Mouse (Mus musculus): Measurements from ENCODE around the gene Polr1e. TPM values are rescaled to one million over a fixed set of nuclear protein-coding genes. Genes with fewer than 3 reads are reported as not detected.

Gene Polr1e
- total RNA-seq (2023) = 26.2 TPM

DNA sequence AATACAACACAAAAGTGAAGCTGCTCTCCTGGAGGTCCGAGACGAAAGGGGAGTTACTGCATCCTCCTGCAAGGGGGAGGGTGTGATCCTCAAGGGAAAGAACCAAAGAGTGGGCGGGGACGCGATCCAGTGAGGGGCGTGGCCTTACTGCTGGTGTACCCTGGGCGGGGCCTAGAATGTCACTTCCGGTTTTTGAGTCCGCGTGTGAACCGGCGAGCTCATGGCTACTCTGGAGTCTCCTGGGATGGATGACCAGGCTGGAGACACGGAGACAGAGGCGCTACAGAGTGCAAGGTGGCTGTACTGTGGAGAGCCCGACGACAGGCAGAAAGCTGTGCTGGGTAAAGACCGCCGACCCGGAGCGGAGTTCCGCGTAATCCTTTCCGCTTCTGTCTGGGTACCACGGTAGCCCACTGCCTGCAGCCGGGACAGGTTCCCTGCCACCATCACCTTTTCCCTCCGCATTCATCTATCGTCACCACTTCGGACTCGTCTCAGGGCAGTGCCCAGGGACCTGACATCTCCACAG, at the start of gene Polr1e:
Gene Polr1e, plus strand, starts transcription at position 132 of the 529 bp plus-strand sequence.

GRCm38 (mm10) chr4:44981280-44981973, 37.0 kb upstream of the Polr1e start, which contains the start of gene Grhpr:
TSS of gene Grhpr (plus strand) at chr4:44981395.

DNA sequence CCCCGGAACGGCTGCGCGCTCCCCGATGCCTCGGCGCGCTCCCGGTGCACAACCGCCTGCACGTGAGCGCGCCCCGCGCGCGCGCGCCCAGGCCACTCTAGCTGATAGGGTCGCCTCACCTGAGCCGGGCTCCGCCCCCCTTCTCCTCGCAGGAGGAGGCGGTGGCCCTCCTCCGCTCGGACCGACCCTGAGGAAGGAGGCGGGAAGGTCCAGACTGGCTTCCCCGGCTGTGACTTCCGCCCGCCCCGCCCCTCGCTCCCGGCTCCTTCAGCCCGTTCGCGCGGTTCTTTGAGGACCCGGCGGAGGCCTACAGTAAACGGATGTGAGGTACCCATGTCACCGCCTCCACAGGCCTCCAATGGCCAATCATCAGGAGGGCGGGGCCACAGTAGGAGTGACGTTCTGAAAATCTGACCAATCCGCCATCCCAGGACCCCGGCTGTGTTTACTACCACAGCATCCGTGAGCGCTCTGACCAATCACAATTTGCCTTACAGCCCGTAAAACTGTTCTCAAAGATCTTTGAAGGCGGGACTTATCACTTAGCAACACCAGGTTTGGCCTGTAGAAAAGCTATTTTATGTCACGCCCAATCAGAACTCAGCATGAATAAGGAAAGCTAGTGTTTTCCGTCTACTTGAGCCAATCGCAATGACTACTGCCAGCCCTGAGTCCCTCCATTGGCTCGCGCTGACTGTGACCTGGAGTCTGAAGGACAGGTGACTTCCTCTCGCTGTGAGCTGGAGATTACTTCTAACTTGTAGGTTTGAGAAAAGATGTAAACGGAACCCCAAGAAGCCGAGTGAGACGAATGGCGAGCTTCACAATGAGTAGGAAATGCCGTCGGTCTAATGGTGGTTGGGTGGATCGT, 6.0 kb upstream of the Polr1e start, which contains the start of gene Zbtb5:
Gene Zbtb5, minus strand, starts transcription at position 308 of the 871 bp plus-strand sequence.

GRCm38 (mm10) chr4:45084021-45084894, 65.9 kb downstream of the Polr1e start, which contains the start of gene Fbxo10:
TSS of gene Fbxo10 (minus strand) at chr4:45084604.

Other genes with a start within 250 kb of the Polr1e start
- gene Grhpr, start 37.2 kb upstream of the Polr1e start, total RNA-seq (2023) = 11.5 TPM
- 11.0 TPM for gene Zbtb5, start 6.2 kb upstream of the Polr1e start, total RNA-seq (2023)
- gene Fbxo10, start 66.0 kb downstream of the Polr1e start, total RNA-seq (2023) = 3.8 TPM
- 41.2 TPM for gene Tomm5, start 89.5 kb downstream of the Polr1e start, total RNA-seq (2023)
- gene Frmpd1, start 166.3 kb downstream of the Polr1e start, total RNA-seq (2023) = 2.1 TPM